Mouse (Mus musculus): ENCODE measurements around the gene Snap23.
A peak's percentile ranks its signal among the peaks of the same experiment; 100 is the strongest.
"Not testable (repeated sequence)": the region's sequence is repeated elsewhere in the genome, so short reads cannot be mapped to it uniquely, and the experiment has no call there.

The Snap23 gene

GRCm38 (mm10) chr2:120566886-120567797, at the start of gene Snap23:
Snap23 (plus strand) TSS chr2:120567671.
- peak; percentile 89 for DNase-seq (ENCODE audit: low spot score in 2 of 2)

DNA sequence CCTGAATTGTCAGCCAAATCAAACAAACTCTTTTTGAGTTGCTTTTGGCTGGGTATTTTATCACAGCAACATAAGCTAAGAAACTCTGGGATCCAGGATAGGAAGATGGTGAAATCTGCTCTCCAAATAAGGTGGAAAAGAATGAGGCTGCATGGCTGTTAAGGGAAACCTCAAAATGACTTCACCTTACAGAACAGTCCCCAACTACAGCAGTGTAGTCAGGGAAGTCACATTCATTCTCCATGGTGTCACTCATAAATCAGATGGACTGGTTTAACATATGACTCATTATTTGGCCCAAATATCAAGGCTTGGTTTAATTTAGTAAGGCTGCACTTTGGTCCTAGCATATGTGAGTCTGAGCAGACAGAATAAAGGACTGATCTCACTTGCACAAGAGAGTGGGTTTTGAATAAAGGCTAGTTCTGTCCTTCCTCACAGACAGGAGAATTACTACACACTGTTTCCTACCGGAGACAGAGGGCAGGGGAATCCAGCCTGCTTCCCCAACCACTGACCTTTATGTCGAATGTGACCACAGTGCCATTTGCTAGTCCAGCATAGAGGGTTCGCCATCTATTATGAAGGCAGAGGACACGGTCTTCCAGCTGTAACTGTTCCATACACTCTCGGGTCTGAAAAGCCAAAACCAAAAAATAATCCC, 48.8 kb upstream of the Snap23 start:
- DNase-seq (ENCODE audit: low spot score in 2 of 2): no peak

- DNase-seq (ENCODE audit: low spot score in 2 of 2): no peak
These were observed 40.7 kb upstream of the Snap23 start for GRCm38 (mm10) chr2:120526771-120527170.

- no peak for DNase-seq (ENCODE audit: low spot score in 2 of 2)
These were observed 37.9 kb upstream of the Snap23 start for GRCm38 (mm10) chr2:120529531-120529930.

GRCm38 (mm10) chr2:120531223-120531622, 36.2 kb upstream of the Snap23 start:
- no peak for DNase-seq (ENCODE audit: low spot score in 2 of 2)

DNA sequence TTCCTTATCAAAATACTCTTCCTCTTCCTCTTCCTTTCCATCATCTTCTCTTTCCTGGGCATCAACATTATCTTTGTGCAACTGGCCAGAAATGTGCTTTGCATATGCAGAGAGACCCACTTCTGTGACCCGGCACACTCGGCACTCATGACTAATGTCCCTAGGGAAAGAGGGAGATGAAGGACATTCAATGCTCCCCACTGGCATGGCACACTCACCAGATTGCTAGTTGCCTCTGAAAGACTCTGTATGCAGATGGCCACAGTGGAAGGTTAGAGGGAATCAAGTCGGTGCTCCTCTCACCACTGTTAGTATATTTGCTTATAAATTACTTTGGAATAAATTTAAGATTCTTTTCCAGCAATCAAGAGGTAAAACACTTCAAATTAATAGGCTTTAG, 28.1 kb upstream of the Snap23 start:
- DNase-seq (ENCODE audit: low spot score in 2 of 2): no peak

GRCm38 (mm10) chr2:120539778-120540208, 27.7 kb upstream of the Snap23 start:
- peak in 1 of 2 experiments; percentile 21 for DNase-seq (ENCODE audit: low spot score in 2 of 2)

- DNase-seq (ENCODE audit: low spot score in 2 of 2): no peak
These were observed 22.7 kb upstream of the Snap23 start for GRCm38 (mm10) chr2:120544732-120545131.

GRCm38 (mm10) chr2:120556868-120557267, 10.6 kb upstream of the Snap23 start:
- no peak for DNase-seq (ENCODE audit: low spot score in 2 of 2)

GRCm38 (mm10) chr2:120558813-120559212, 8.7 kb upstream of the Snap23 start:
- no peak for DNase-seq (ENCODE audit: low spot score in 2 of 2)

GRCm38 (mm10) chr2:120561524-120561923, 5.9 kb upstream of the Snap23 start:
- no peak for DNase-seq (ENCODE audit: low spot score in 2 of 2)

- peak in 1 of 2 experiments; percentile 13 for DNase-seq (ENCODE audit: low spot score in 2 of 2)
These were observed 4.6 kb upstream of the Snap23 start for GRCm38 (mm10) chr2:120562859-120563234.

GRCm38 (mm10) chr2:120563235-120563990, 4.1 kb upstream of the Snap23 start, which contains the start of gene Zfp106:
Zfp106 (minus strand) TSS chr2:120563843.
- peak; percentile 87 to 89 for DNase-seq (ENCODE audit: low spot score in 2 of 2)

GRCm38 (mm10) chr2:120564548-120565188, 2.8 kb upstream of the Snap23 start:
- not testable (repeated sequence) for DNase-seq (ENCODE audit: low spot score in 2 of 2)

DNA sequence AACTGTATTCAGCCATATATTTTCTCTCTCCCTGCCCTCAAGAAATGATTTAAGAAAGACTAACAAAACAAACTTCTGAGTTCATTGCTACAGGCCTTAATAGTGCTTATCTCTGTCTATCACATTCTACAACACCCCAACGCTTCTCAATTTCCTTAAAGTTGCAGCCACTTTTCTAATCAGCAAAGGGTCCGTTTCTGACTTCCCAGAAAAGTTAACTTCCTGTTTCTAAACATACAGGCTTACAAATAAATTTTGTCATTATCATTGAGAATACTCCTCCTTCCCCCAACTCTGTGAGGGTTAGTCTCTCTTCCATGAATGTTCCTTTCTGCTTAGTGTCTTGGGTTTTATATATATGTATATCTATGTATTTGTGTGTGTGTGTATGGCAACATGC, 2.1 kb upstream of the Snap23 start:
- DNase-seq (ENCODE audit: low spot score in 2 of 2): no peak

GRCm38 (mm10) chr2:120567798-120568320, 388 bp downstream of the Snap23 start:
- DNase-seq (ENCODE audit: low spot score in 2 of 2): no peak

DNA sequence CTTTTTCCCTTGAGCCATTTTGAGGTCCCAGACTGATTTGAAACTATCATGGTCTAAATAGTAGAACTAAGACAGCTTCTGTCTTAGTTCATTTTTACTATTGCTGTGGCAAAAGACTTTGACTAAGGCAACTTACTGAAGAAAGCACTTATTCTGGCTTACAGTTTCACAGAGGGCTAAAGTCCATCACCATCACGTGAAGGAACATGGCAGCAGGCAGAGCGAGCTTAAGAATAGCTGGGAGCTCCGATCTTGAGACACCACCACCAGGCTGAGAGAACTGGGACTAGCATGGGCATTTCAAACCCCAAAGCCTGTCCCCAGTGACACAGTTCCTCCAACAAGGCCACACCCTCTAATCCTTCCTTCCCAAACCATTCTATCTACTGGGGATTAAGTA, 3.6 kb downstream of the Snap23 start:
- DNase-seq (ENCODE audit: low spot score in 2 of 2): no peak

- DNase-seq (ENCODE audit: low spot score in 2 of 2): not testable (repeated sequence)
These were observed 4.7 kb downstream of the Snap23 start for GRCm38 (mm10) chr2:120572161-120572560.

DNA sequence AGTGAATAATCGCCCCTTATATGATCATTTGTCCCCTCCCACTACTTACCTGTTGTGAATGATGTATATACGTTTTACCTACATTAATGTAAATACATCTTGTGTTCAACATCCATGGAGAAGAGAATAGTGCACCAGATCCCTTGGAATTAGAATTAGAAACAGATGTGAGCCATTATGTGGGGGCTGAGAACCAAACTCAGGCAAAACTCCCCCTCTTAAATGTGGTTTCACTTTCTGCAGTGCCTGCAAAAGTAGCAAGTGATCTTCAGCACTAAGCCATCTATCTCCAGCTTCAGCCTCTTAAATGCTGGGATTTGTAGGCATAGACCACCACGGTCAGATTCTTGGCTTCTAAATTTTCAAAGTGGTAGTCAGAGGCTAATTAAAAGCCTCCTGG, 7.7 kb downstream of the Snap23 start:
- DNase-seq (ENCODE audit: low spot score in 2 of 2): no peak

DNA sequence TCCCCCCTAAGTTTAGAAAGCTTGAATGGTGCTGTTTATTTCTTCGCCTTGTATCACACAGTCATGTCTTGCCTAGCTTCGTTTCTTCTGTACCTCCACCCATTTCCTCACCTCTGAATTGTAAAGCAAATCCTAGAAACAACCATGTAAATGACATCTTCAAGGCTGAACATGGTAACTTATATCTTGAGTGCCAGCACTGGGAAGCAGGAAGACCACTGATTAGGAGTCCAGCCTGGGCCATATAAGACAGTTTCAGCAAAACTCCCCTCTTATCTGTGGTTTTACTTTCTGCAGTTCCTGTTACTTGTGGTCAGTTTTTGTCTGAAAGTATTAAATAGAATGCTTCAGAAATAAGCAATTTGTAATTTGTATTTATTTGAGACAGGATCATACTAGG, 8.5 kb downstream of the Snap23 start:
- DNase-seq (ENCODE audit: low spot score in 2 of 2): peak in 1 of 2 experiments; percentile 3

DNA sequence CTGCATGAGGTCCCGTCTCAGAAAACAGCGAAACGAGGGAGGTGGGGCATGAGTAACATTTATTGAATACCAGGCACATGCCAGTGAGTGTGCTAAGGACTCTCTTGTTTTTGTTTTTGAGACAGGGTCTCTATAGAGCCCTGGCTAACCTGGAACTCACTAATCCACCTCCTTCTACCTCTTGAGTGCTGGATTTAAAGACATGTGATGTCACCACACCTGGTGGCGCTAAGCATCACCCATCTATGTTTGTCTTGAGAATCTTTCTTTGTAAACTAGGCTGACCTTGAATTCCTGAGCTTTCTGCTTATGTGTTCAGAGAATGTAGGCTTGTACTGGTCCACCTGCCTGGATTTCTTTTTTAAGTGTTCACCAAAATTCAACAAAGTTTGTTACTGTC, 10.3 kb downstream of the Snap23 start:
- no peak for DNase-seq (ENCODE audit: low spot score in 2 of 2)
